Comparison of ENCODE assay signal across 18 mouse cellular contexts in the genomic region with DNA sequence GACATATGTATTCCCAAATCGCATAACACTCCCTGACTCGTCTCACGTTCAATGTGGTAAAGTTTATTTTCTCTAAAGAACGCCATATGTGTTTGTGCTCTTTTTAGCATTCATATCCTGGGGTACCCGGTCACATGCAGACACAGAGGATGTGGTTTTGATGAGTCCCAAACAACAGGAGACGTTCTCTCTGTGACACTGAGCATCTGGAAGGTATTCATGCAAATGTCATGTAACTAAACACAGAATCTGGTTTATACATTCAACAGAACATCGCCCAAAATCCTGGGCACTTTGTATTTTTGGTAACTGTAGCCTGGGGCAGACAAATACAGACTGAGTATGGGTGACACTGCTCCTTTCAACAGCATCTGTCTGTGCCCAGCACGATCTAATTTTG.
DNase-seq lines count a peak whose midpoint lies in the region; TF ChIP-seq lines count a peak whose summit lies in the region.
"Had no signal": no experiment of that assay in that cellular context is flagged by ENCODE, and none has a peak within 500 bp of the region (broad histone marks: within the 10 kb centered on the region; RNA-seq: fewer than 3 reads in every experiment).

No protein-coding gene starts in this region.

- TF ChIP-seq CTCF in layer of hippocampus, adult 2 months (conservative IDR thresholded peaks at IDR 0.05) = no peak

- DNase-seq in layer of hippocampus, adult 2 months (ENCODE audit: low spot score in 2 of 2) = peak in 1 of 2 experiments; percentile 3
- no peak for DNase-seq in layer of hippocampus, adult 11-12 months (ENCODE audit: low spot score)
- DNase-seq in thymus, postnatal 0 days (ENCODE audit: low spot score) = peak; percentile 40
- no peak for DNase-seq in thymus, adult 18-20 months
- peak; percentile 36 to 69 for DNase-seq in frontal cortex, postnatal 36 days (ENCODE audit: low spot score in 2 of 2)
- DNase-seq in cerebellum, postnatal 4 days (ENCODE audit: low spot score in 2 of 2) = no peak
- no peak for DNase-seq in spleen, postnatal 4 days (ENCODE audit: low spot score in 2 of 2)
- DNase-seq: embryo, embryonic 11 days; heart, adult 11 months; heart, postnatal 36 days; kidney, adult 18-20 months; kidney, postnatal 14 days; layer of hippocampus, adult 9-11 months had no signal

- H3K4me3 ChIP-seq in layer of hippocampus, adult 2 months = no peak overlapping the region
- H3K4me3 ChIP-seq: forebrain, embryonic 13.5 days; heart, embryonic 13.5 days; hindbrain, embryonic 15.5 days; liver, embryonic 12.5 days; lung, embryonic 15.5 days had no signal

- H3K27ac ChIP-seq in layer of hippocampus, adult 2 months = 0 out of 2 replicates have a peak overlapping the region, but pooled peaks have one; percentile 46
- H3K27ac ChIP-seq: forebrain, embryonic 13.5 days; heart, embryonic 13.5 days; hindbrain, embryonic 15.5 days; liver, embryonic 12.5 days; lung, embryonic 15.5 days had no signal

Comparison
In these comparisons a context has a peak if more than half of its experiments do, and no peak if none do; other contexts are left out.
1. DNase-seq: peak in thymus, postnatal 0 days (single experiment) and frontal cortex, postnatal 36 days (2 of 2); none in layer of hippocampus, adult 11-12 months (single experiment), thymus, adult 18-20 months (0 of 2), cerebellum, postnatal 4 days (0 of 2) and spleen, postnatal 4 days (0 of 2).